Mouse (Mus musculus) G1E (cell line): Measurements from ENCODE around the gene Gak. TPM values are rescaled to one million over a fixed set of nuclear protein-coding genes. Genes with fewer than 3 reads are reported as not detected.

Source experiments
- ATAC-seq: 2 replicates; pipeline ENCODE4 v1.8.0; 2016; ENCODE audit warnings: mild to moderate bottlenecking; ENCODE audit not compliant: insufficient number of reproducible peaks, poor library complexity, low FRiP score, severe bottlenecking; ENCODE audit errors: extremely low read depth
- DNase-seq: peaks from one replicate; pipeline ENCODE4 v3.0.0; 2012; ENCODE audit warnings: low spot score
- H3K27me3 ChIP-seq: 2 replicates; pipeline ENCODE4 v1.6.1; 2012; ENCODE audit warnings: mild to moderate bottlenecking, low read length, inconsistent platforms; ENCODE audit not compliant: insufficient read depth
- H3K36me3 ChIP-seq: replicated peaks from 2 replicates; pipeline ENCODE3; 2012; ENCODE audit warnings: mild to moderate bottlenecking, inconsistent platforms
- H3K4me1 ChIP-seq: 2 replicates; pipeline ENCODE4 v1.6.1; 2012; ENCODE audit warnings: low read depth, low read length, inconsistent platforms, mixed read lengths; ENCODE audit not compliant: insufficient read depth
- H3K4me3 ChIP-seq: 2 replicates; pipeline ENCODE4 v1.5.1; 2012; ENCODE audit warnings: low read depth, mild to moderate bottlenecking, inconsistent platforms, low read length, moderate library complexity, mixed read lengths
- H3K9me3 ChIP-seq: replicated peaks from 2 replicates; pipeline ENCODE4 v1.6.1; 2012; ENCODE audit warnings: inconsistent platforms
- CTCF ChIP-seq: IDR thresholded peaks from 2 replicates; pipeline ENCODE4 v1.5.1; 2012; ENCODE audit warnings: low read depth, low read length, inconsistent platforms, mixed read lengths
- GATA1 ChIP-seq: IDR thresholded peaks from 2 replicates; pipeline ENCODE4 v1.6.1; 2012; ENCODE audit warnings: borderline replicate concordance, low read length, inconsistent platforms, mixed read lengths
- GATA2 ChIP-seq: IDR thresholded peaks from 2 replicates; pipeline ENCODE4 v1.6.1; 2012; ENCODE audit warnings: low read depth, low read length, inconsistent platforms, borderline replicate concordance
- POLR2AphosphoS5 ChIP-seq: IDR thresholded peaks from 2 replicates; pipeline ENCODE4 v1.6.1; 2012; ENCODE audit warnings: low read depth, low read length, inconsistent platforms; ENCODE audit not compliant: insufficient replicate concordance
- TAL1 ChIP-seq: conservative IDR thresholded peaks from 2 replicates; pipeline ENCODE4 v1.6.1; 2012; ENCODE audit warnings: low read depth, low read length, inconsistent platforms, mixed read lengths
- polyA plus RNA-seq: library from polyadenylated mRNA; stranded (reverse); fragments of >175 nt; gene quantifications from 2 replicates; pipeline ENCODE4 v1.2.3, GENCODE M21; 2012
- total RNA-seq, 2 experiments: library from RNA; stranded (forward) in 1 of 2; stranded (reverse) in 1 of 2; fragments of 200-1000 nt in 1 of 2; fragments of >200 nt in 1 of 2; fragmentation: Nextera tagmentation in 1 of 2; gene quantifications; 2 replicates each; pipeline ENCODE4 v1.2.3; 2014 to 2017

Gak gene
- total and polyA plus RNA-seq, 3 experiments, result 96.4 to 124 (median 108) TPM

DNA sequence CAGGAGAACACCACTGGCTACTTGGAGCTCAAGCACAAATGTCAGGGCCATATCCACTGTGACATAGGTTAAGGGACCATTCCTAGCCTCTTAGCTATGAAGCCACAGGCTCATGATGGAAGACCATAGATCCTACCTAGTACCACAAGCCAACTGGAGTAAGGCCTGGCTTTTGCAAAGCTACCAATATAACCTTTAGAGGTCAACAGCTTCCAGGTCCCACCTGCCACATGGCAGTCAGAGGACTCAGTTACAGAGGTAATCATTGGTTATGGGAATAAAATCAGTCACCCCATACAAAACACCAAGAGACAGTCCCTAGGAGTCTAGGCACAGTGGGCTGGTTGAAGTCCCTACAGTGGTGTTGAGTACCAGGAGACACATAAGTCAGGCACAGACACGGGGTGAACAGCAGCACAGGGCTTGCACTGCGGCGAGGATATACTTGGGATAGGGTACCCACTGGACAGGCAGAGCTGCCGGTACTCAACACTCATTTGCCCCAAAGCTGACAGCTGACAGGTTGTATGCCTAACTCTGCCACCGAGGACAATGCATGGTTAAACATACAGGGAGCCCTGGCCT, 21.7 kb upstream of the Gak start:
- no peaks in the 10 kb centered on the region for H3K9me3 ChIP-seq
- no peak overlapping the region for H3K4me3 ChIP-seq
- peaks cover 100% of the 10 kb centered on the region for H3K36me3 ChIP-seq
- TF ChIP-seq GATA1 (no peak), POLR2AphosphoS5 (no peak), GATA2 (no peak)
- DNase-seq (no peak), ATAC-seq (no peak)
- peaks cover 20% of the 10 kb centered on the region for H3K4me1 ChIP-seq
- no peaks in the 10 kb centered on the region for H3K27me3 ChIP-seq

GRCm38 (mm10) chr5:108650341-108650740, 20.8 kb upstream of the Gak start:
- peaks cover 15% of the 10 kb centered on the region for H3K4me1 ChIP-seq
- TF ChIP-seq CTCF (no peak), GATA2 (no peak)
- peaks cover 100% of the 10 kb centered on the region for H3K36me3 ChIP-seq
- H3K4me3 ChIP-seq, result no peak overlapping the region
- DNase-seq, result no peak
- H3K9me3 ChIP-seq, result no peaks in the 10 kb centered on the region
- H3K27me3 ChIP-seq, result no peaks in the 10 kb centered on the region
- no peak for ATAC-seq

- no peak for DNase-seq
- Histone ChIP-seq H3K36me3 (peaks cover 99% of the 10 kb centered on the region), H3K9me3 (no peaks in the 10 kb centered on the region), H3K27me3 (no peaks in the 10 kb centered on the region), H3K4me3 (no peak overlapping the region), H3K4me1 (peaks cover 6% of the 10 kb centered on the region)
- no peak for TF ChIP-seq CTCF
- TF ChIP-seq POLR2AphosphoS5, result no peak
- no peak for TF ChIP-seq GATA2
- TF ChIP-seq TAL1, result no peak
- no peak for ATAC-seq
These were observed 19.5 kb upstream of the Gak start for GRCm38 (mm10) chr5:108648937-108649576.

GRCm38 (mm10) chr5:108647820-108648465, 18.4 kb upstream of the Gak start:
- DNase-seq, result no peak
- Histone ChIP-seq H3K27me3 (no peaks in the 10 kb centered on the region), H3K36me3 (peaks cover 99% of the 10 kb centered on the region), H3K4me1 (peaks cover 4% of the 10 kb centered on the region), H3K4me3 (no peak overlapping the region), H3K9me3 (no peaks in the 10 kb centered on the region)
- no peak for ATAC-seq
- TF ChIP-seq TAL1 (no peak), GATA1 (no peak), GATA2 (no peak), POLR2AphosphoS5 (no peak), CTCF (no peak)

DNA sequence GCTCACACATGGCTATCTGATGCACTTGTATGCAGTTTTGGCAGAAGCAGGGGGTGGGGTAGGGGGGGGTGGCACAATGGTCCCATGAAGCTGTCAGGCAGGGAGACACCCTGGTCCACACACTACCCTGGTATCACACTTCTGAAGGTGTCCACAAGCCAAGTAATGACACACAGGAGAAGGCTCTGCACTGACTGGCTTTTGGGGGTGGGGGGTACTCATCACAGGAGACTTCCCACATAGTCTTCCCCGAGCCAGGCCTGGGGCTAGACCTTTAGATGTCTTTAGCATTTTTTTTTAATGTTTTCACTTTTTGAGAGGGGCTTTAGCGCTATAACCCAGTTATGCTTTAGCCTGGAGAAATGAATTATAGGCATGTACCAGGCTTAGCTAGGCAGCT, 17.8 kb upstream of the Gak start:
- H3K4me1 ChIP-seq, result peaks cover 4% of the 10 kb centered on the region
- no peak overlapping the region for H3K4me3 ChIP-seq
- no peaks in the 10 kb centered on the region for H3K9me3 ChIP-seq
- H3K27me3 ChIP-seq, result no peaks in the 10 kb centered on the region
- H3K36me3 ChIP-seq, result peaks cover 99% of the 10 kb centered on the region
- ATAC-seq (no peak), DNase-seq (no peak)
- TF ChIP-seq CTCF (no peak), POLR2AphosphoS5 (no peak), GATA1 (no peak), GATA2 (no peak), TAL1 (no peak)

GRCm38 (mm10) chr5:108646343-108646660, 16.7 kb upstream of the Gak start:
- DNase-seq (no peak), ATAC-seq (no peak)
- Histone ChIP-seq H3K36me3 (peaks cover 98% of the 10 kb centered on the region), H3K9me3 (no peaks in the 10 kb centered on the region), H3K4me1 (peaks cover under 1% of the 10 kb centered on the region; the same call in 1 of the 2 replicates), H3K4me3 (no peak overlapping the region), H3K27me3 (no peaks in the 10 kb centered on the region)
- TF ChIP-seq CTCF (no peak), TAL1 (no peak), POLR2AphosphoS5 (no peak), GATA2 (no peak), GATA1 (no peak)

DNA sequence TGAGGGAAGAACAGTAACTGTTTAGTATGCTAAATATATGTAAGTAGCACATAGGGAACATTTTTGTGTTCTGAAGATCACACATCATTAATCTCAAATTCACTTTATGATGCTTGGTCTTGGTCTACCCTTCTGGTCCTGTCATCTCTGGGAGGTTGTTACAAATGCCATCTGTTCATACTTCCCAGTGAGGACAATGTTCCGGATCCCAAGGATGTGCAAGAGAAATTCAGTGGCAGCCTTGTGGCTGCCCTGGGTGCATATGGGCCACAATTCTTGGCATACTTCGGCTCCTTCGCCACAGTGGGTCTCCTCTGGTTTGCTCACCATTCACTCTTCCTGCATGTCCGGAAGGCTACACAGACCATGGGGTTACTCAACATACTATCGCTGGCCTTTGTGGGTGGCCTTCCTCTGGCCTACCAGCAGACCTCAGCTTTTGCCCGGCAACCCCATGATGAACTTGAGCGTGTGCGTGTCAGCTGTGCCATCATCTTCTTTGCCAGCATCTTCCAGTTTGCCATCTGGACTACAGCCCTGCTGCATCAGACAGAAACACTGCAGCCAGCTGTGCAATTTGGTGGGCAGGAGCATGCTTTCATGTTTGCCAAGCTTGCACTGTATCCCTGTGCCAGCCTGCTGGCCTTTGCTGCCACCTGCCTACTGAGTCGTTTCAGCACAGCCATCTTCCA, 16.2 kb upstream of the Gak start:
- no peak for ATAC-seq
- H3K9me3 ChIP-seq, result no peaks in the 10 kb centered on the region
- TF ChIP-seq GATA2 (0 out of 2 replicates have a peak, but pooled peaks have one; percentile 20), GATA1 (no peak)
- no peak for DNase-seq
- no peak overlapping the region for H3K4me3 ChIP-seq
- H3K27me3 ChIP-seq, result no peaks in the 10 kb centered on the region
- H3K36me3 ChIP-seq, result peaks cover 97% of the 10 kb centered on the region
- H3K4me1 ChIP-seq, result no peaks in the 10 kb centered on the region; the same call in 1 of the 2 replicates
